Mouse (Mus musculus): ENCODE measurements around the gene Zfp646. TPM values are rescaled to one million over a fixed set of nuclear protein-coding genes. Genes with fewer than 3 reads are reported as not detected.

Zfp646 gene
- polyA plus RNA-seq, 1 experiment from 2014 or later: 7.4 TPM

DNA sequence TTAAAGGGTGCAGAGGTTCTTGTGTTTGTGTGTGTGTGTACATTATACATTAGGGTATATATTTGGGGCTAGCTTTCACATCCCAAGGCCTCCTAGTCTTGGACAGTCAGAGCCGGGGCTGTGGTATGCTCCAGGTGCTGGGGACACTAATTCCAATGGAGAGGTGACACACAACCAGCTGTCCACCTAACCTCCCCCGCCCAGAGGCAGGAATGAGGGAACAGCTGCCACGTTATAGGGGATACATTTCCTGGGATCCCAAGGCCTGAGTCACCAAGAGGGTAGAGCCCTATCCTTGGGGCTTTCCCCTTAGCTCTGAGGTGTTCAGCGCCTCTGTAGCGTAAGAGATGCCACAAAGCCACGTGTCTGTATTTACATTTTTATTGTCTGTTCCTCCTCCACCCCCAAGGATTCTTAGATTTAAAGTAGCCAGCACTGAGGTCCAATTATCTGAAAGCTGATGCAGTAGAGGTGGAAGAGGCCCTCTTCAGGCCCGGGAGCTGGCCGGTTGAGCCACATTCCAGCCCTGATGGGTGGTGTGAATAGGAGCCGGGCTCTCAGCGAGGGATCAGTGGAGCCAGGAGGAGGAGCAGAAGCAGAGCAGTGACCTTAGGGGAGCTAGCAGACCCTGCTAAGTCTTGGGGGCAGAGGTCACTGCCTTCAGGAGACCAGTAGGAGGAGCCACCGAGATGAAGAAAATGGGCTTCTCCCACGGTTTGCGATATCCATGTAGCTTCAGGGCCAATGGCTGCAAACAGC, 56.4 kb downstream of the Zfp646 start:
- H3K27ac ChIP-seq: peak overlapping the region; percentile 85
- ATAC-seq (replicated peaks; ENCODE audit: low FRiP score, low read depth) (no peak; the same call in 1 of the 2 replicates), DNase-seq (ENCODE audit: low spot score) (peak; percentile 52)
- no peak overlapping the region for H3K9ac ChIP-seq (ENCODE audit: low read depth, low read length)
- WGBS: 19% methylated on average over 13 of the region's 13 CpGs
- no peaks in the 10 kb centered on the region for H3K9me3 ChIP-seq (replicated peaks; ENCODE audit: low read length)
- H3K27me3 ChIP-seq (ENCODE audit: insufficient read depth, low read length): no peaks in the 10 kb centered on the region
- H3K4me3 ChIP-seq (replicated peaks; ENCODE audit: low read depth, low read length): no peak overlapping the region
- H3K4me2 ChIP-seq (ENCODE audit: low read length): 0 out of 2 replicates have a peak overlapping the region, but pooled peaks have one; percentile 8
- peak; percentile 25; the same call in 1 of the 2 replicates for TF ChIP-seq CTCF (IDR thresholded peaks at IDR 0.05; ENCODE audit: low read depth)
- no peaks in the 10 kb centered on the region for H3K36me3 ChIP-seq (ENCODE audit: insufficient read depth, low read length)
- peaks cover 31% of the 10 kb centered on the region for H3K4me1 ChIP-seq (replicated peaks; ENCODE audit: insufficient read depth, low read length)

- no peaks in the 10 kb centered on the region for H3K27me3 ChIP-seq (ENCODE audit: insufficient read depth, low read length)
- no peaks in the 10 kb centered on the region for H3K36me3 ChIP-seq (ENCODE audit: insufficient read depth, low read length)
- ATAC-seq (replicated peaks; ENCODE audit: low FRiP score, low read depth): no peak
- H3K4me2 ChIP-seq (ENCODE audit: low read length): no peak overlapping the region
- peaks cover 27% of the 10 kb centered on the region for H3K4me1 ChIP-seq (replicated peaks; ENCODE audit: insufficient read depth, low read length)
- no peak overlapping the region for H3K27ac ChIP-seq
- H3K9me3 ChIP-seq (replicated peaks; ENCODE audit: low read length): no peaks in the 10 kb centered on the region
- 76% methylated on average over 5 of the region's 5 CpGs for WGBS
- no peak overlapping the region for H3K9ac ChIP-seq (ENCODE audit: low read depth, low read length)
- TF ChIP-seq CTCF (IDR thresholded peaks at IDR 0.05; ENCODE audit: low read depth): no peak
- no peak overlapping the region for H3K4me3 ChIP-seq (replicated peaks; ENCODE audit: low read depth, low read length)
- DNase-seq (ENCODE audit: low spot score): no peak
These were observed 58.1 kb downstream of the Zfp646 start for GRCm38 (mm10) chr7:127934075-127934474.

GRCm38 (mm10) chr7:127935028-127935722, 59.2 kb downstream of the Zfp646 start:
- DNase-seq (ENCODE audit: low spot score) (peak; percentile 98), ATAC-seq (replicated peaks; ENCODE audit: low FRiP score, low read depth) (peak; percentile 88)
- Histone ChIP-seq H3K4me2 (ENCODE audit: low read length) (peak overlapping the region; percentile 97), H3K27me3 (ENCODE audit: insufficient read depth, low read length) (no peaks in the 10 kb centered on the region), H3K4me3 (replicated peaks; ENCODE audit: low read depth, low read length) (peak overlapping the region; percentile 69), H3K9me3 (replicated peaks; ENCODE audit: low read length) (no peaks in the 10 kb centered on the region), H3K9ac (ENCODE audit: low read depth, low read length) (peak overlapping the region; percentile 77), H3K27ac (peak overlapping the region; percentile 37; the same call in 1 of the 2 replicates), H3K36me3 (ENCODE audit: insufficient read depth, low read length) (no peaks in the 10 kb centered on the region), H3K4me1 (replicated peaks; ENCODE audit: insufficient read depth, low read length) (peaks cover 27% of the 10 kb centered on the region)
- TF ChIP-seq CTCF (IDR thresholded peaks at IDR 0.05; ENCODE audit: low read depth): peak; percentile 99
- 5% methylated on average over 30 of the region's 32 CpGs for WGBS

Other genes with a start within 250 kb of the Zfp646 start
- 56.1 and 70.9 TPM in 2 replicates for gene Bcl7c, start 167.3 kb upstream of the Zfp646 start, polyA plus RNA-seq (2015; fragmentation: Nextera tagmentation; extraction: Ambion mirVana)
- 14.5 and 15.9 TPM in 2 replicates for gene Ctf1, start 163.5 kb upstream of the Zfp646 start, polyA plus RNA-seq (2015; fragmentation: Nextera tagmentation; extraction: Ambion mirVana)
- gene Ctf2, start 144.1 kb upstream of the Zfp646 start, polyA plus RNA-seq (2015; fragmentation: Nextera tagmentation; extraction: Ambion mirVana): 0.08 TPM in 1 of 2 replicates, not detected in the other
- gene Fbxl19, start 131.7 kb upstream of the Zfp646 start, polyA plus RNA-seq (2015; fragmentation: Nextera tagmentation; extraction: Ambion mirVana): 2.8 and 3.5 TPM in 2 replicates
- gene Orai3, start 106.4 kb upstream of the Zfp646 start, polyA plus RNA-seq (2015; fragmentation: Nextera tagmentation; extraction: Ambion mirVana): 27.2 and 30.1 TPM in 2 replicates
- gene Setd1a, start 99.6 kb upstream of the Zfp646 start, polyA plus RNA-seq (2015; fragmentation: Nextera tagmentation; extraction: Ambion mirVana): 15.6 and 17.9 TPM in 2 replicates
- not detected in 2 replicates for gene Gm49388, start 90.6 kb upstream of the Zfp646 start, polyA plus RNA-seq (2015; fragmentation: Nextera tagmentation; extraction: Ambion mirVana)
- 28.3 and 28.8 TPM in 2 replicates for gene Hsd3b7, start 75.6 kb upstream of the Zfp646 start, polyA plus RNA-seq (2015; fragmentation: Nextera tagmentation; extraction: Ambion mirVana)
- 39.1 and 42.6 TPM in 2 replicates for gene Stx4a, start 51.9 kb upstream of the Zfp646 start, polyA plus RNA-seq (2015; fragmentation: Nextera tagmentation; extraction: Ambion mirVana)
- 1.1 and 1.6 TPM in 2 replicates for gene Stx1b, start 51.7 kb upstream of the Zfp646 start, polyA plus RNA-seq (2015; fragmentation: Nextera tagmentation; extraction: Ambion mirVana)
- 12.5 and 13.3 TPM in 2 replicates for gene Zfp668, start 607 bp downstream of the Zfp646 start, polyA plus RNA-seq (2015; fragmentation: Nextera tagmentation; extraction: Ambion mirVana)
- gene Prss53, start 14.7 kb downstream of the Zfp646 start, polyA plus RNA-seq (2015; fragmentation: Nextera tagmentation; extraction: Ambion mirVana): 8.8 and 9.3 TPM in 2 replicates
- gene Gm21974, start 19.2 kb downstream of the Zfp646 start, polyA plus RNA-seq (2015; fragmentation: Nextera tagmentation; extraction: Ambion mirVana): not detected in 2 replicates
- gene Vkorc1, start 19.4 kb downstream of the Zfp646 start, polyA plus RNA-seq (2015; fragmentation: Nextera tagmentation; extraction: Ambion mirVana): 162 and 165 TPM in 2 replicates
- gene Bckdk, start 27.9 kb downstream of the Zfp646 start, polyA plus RNA-seq (2015; fragmentation: Nextera tagmentation; extraction: Ambion mirVana): 120 and 125 TPM in 2 replicates
- gene Kat8, start 36.3 kb downstream of the Zfp646 start, polyA plus RNA-seq (2015; fragmentation: Nextera tagmentation; extraction: Ambion mirVana): 30.9 and 32.2 TPM in 2 replicates
- gene Prss8, start 53.9 kb downstream of the Zfp646 start, polyA plus RNA-seq (2015; fragmentation: Nextera tagmentation; extraction: Ambion mirVana): 125 and 139 TPM in 2 replicates
- 11.7 and 13.0 TPM in 2 replicates for gene Prss36, start 70.5 kb downstream of the Zfp646 start, polyA plus RNA-seq (2015; fragmentation: Nextera tagmentation; extraction: Ambion mirVana)
- gene Fus, start 91.2 kb downstream of the Zfp646 start, polyA plus RNA-seq (2015; fragmentation: Nextera tagmentation; extraction: Ambion mirVana): 262 and 271 TPM in 2 replicates
- gene Pycard, start 117.6 kb downstream of the Zfp646 start, polyA plus RNA-seq (2015; fragmentation: Nextera tagmentation; extraction: Ambion mirVana): 77.5 and 85.2 TPM in 2 replicates
- 0.11 TPM in 1 of 2 replicates, not detected in the other for gene Trim72, start 127.7 kb downstream of the Zfp646 start, polyA plus RNA-seq (2015; fragmentation: Nextera tagmentation; extraction: Ambion mirVana)
- gene Itgam, start 186.4 kb downstream of the Zfp646 start, polyA plus RNA-seq (2015; fragmentation: Nextera tagmentation; extraction: Ambion mirVana): 0.66 and 0.79 TPM in 2 replicates
- 0.03 TPM in 1 of 2 replicates, not detected in the other for gene Gm49368, start 186.5 kb downstream of the Zfp646 start, polyA plus RNA-seq (2015; fragmentation: Nextera tagmentation; extraction: Ambion mirVana)

Measured in kidney, postnatal 0 days (tissue).